Mouse (Mus musculus): ENCODE results near the gene Clta. TPM values are rescaled to one million over a fixed set of nuclear protein-coding genes. Genes with fewer than 3 reads are reported as not detected.

Clta gene
- total RNA-seq, 2 experiments from 2014 or later = 302 to 439 TPM

GRCm38 (mm10) chr4:44071741-44072145, 67.5 kb downstream of the Clta start:
- ATAC-seq (replicated peaks; ENCODE audit: poor library complexity) = peak; percentile 38

- peak; percentile 88 for ATAC-seq (replicated peaks; ENCODE audit: poor library complexity)
Measured at GRCm38 (mm10) chr4:44072146-44072872, 68.1 kb downstream of the Clta start.

- ATAC-seq (replicated peaks; ENCODE audit: poor library complexity) = peak; percentile 51
Measured at GRCm38 (mm10) chr4:44072873-44073441, 68.7 kb downstream of the Clta start.

- no peak for ATAC-seq (replicated peaks; ENCODE audit: poor library complexity)
Measured at GRCm38 (mm10) chr4:44073799-44074198, 69.5 kb downstream of the Clta start.

GRCm38 (mm10) chr4:44074422-44074821, 70.2 kb downstream of the Clta start:
- no peak for ATAC-seq (replicated peaks; ENCODE audit: poor library complexity)

- ATAC-seq (replicated peaks; ENCODE audit: poor library complexity) = no peak
Measured at GRCm38 (mm10) chr4:44078358-44078933, 74.2 kb downstream of the Clta start.

Other genes with a start within 250 kb of the Clta start
- gene Olfr159, start 233.4 kb upstream of the Clta start, total RNA-seq (2015) = not detected in 2 replicates
- not detected in 2 replicates for gene Olfr159, start 233.4 kb upstream of the Clta start, total RNA-seq (2017)
- gene Olfr156, start 180.6 kb upstream of the Clta start, total RNA-seq (2015) = not detected in 2 replicates
- not detected in 2 replicates for gene Olfr156, start 180.6 kb upstream of the Clta start, total RNA-seq (2017)
- not detected in 2 replicates for gene Olfr157, start 164.3 kb upstream of the Clta start, total RNA-seq (2015)
- not detected in 2 replicates for gene Olfr157, start 164.3 kb upstream of the Clta start, total RNA-seq (2017)
- not detected in 2 replicates for gene Olfr155, start 152.9 kb upstream of the Clta start, total RNA-seq (2015)
- not detected in 2 replicates for gene Olfr155, start 152.9 kb upstream of the Clta start, total RNA-seq (2017)
- 1.5 and 1.8 TPM in 2 replicates for gene Reck, start 128.9 kb upstream of the Clta start, total RNA-seq (2015)
- 1.1 and 4.4 TPM in 2 replicates for gene Reck, start 128.9 kb upstream of the Clta start, total RNA-seq (2017)
- gene Glipr2, start 47.1 kb upstream of the Clta start, total RNA-seq (2015) = 12.6 and 14.7 TPM in 2 replicates
- 18.0 and 19.4 TPM in 2 replicates for gene Glipr2, start 47.1 kb upstream of the Clta start, total RNA-seq (2017)
- not detected in 2 replicates for gene Ccin, start 21.0 kb upstream of the Clta start, total RNA-seq (2015)
- gene Ccin, start 21.0 kb upstream of the Clta start, total RNA-seq (2017) = not detected in 2 replicates
- gene Gne, start 79.7 kb downstream of the Clta start, total RNA-seq (2015) = 24.5 and 28.2 TPM in 2 replicates
- gene Gne, start 79.7 kb downstream of the Clta start, total RNA-seq (2017) = 32.7 and 33.6 TPM in 2 replicates
- gene Rnf38, start 229.3 kb downstream of the Clta start, total RNA-seq (2015) = 117 and 142 TPM in 2 replicates
- gene Rnf38, start 229.3 kb downstream of the Clta start, total RNA-seq (2017) = 34.8 and 47.5 TPM in 2 replicates

Measured in megakaryocyte progenitor cell, adult 5-6 weeks (primary cell).